Mouse (Mus musculus) liver, embryonic 15.5 days (tissue): Measurements from ENCODE around the gene Glmn. TPM values are rescaled to one million over a fixed set of nuclear protein-coding genes. Genes with fewer than 3 reads are reported as not detected.

Source experiments
- ATAC-seq: fragments of 200-750 bp; cut with Nextera tagmentation; 2 replicates; pipeline ENCODE4 v1.8.0; 2017; ENCODE audit warnings: moderate number of reproducible peaks, mild to moderate bottlenecking, moderate library complexity; ENCODE audit not compliant: insufficient read depth
- H3K27ac ChIP-seq: fragments of 300-500 bp; sonication (generic); replicated peaks from 2 replicates; pipeline ENCODE4 v1.5.1; 2015; ENCODE audit warnings: mild to moderate bottlenecking, inconsistent platforms
- H3K27me3 ChIP-seq: fragments of 300-500 bp; sonication (generic); 2 replicates; pipeline ENCODE4 v1.6.1; 2015; ENCODE audit warnings: mild to moderate bottlenecking, inconsistent platforms
- H3K36me3 ChIP-seq: fragments of 300-500 bp; sonication (generic); replicated peaks from 2 replicates; pipeline ENCODE4 v1.6.1; 2015; ENCODE audit warnings: moderate library complexity, mild to moderate bottlenecking, inconsistent platforms
- H3K4me1 ChIP-seq: fragments of 300-500 bp; sonication (generic); replicated peaks from 2 replicates; pipeline ENCODE4 v1.6.1; 2015; ENCODE audit warnings: inconsistent platforms
- H3K4me2 ChIP-seq: fragments of 300-500 bp; sonication (generic); 2 replicates; pipeline ENCODE4 v1.6.1; 2015; ENCODE audit warnings: moderate library complexity, mild to moderate bottlenecking, inconsistent platforms
- H3K4me3 ChIP-seq: fragments of 300-500 bp; sonication (generic); replicated peaks from 2 replicates; pipeline ENCODE4 v1.5.1; 2015; ENCODE audit warnings: mild to moderate bottlenecking, inconsistent platforms
- H3K9ac ChIP-seq: fragments of 300-500 bp; sonication (generic); 2 replicates; pipeline ENCODE4 v1.6.1; 2015; ENCODE audit warnings: moderate library complexity, mild to moderate bottlenecking, inconsistent platforms
- H3K9me3 ChIP-seq: fragments of 300-500 bp; sonication (generic); replicated peaks from 2 replicates; pipeline ENCODE4 v1.6.1; 2016; ENCODE audit warnings: inconsistent platforms
- WGBS: fragments of 180-500 bp; shearing (Covaris S2); methylation state at CpG from one replicate; pipeline ENCODE4 v1.1.7; 2015; ENCODE audit warnings: mixed read lengths; ENCODE audit not compliant: insufficient replicate concordance; 5-methylcytosine and 5-hydroxymethylcytosine counted together
- polyA plus RNA-seq: library from polyadenylated mRNA; unstranded; fragments of >200 nt; fragmentation: Nextera tagmentation; extraction: Ambion mirVana; gene quantifications from 2 replicates; pipeline ENCODE4 v1.2.1, GENCODE M21; 2015

Gene Glmn
- polyA plus RNA-seq, 1 experiment from 2014 or later, result 5.4 TPM

- WGBS, result 57% methylated on average over 3 of the region's 3 CpGs
- Histone ChIP-seq H3K4me1 (no peaks in the 10 kb centered on the region; the same call in 1 of the 2 replicates), H3K9ac (no peak overlapping the region), H3K4me2 (no peak overlapping the region), H3K9me3 (no peaks in the 10 kb centered on the region), H3K4me3 (no peak overlapping the region), H3K27ac (no peak overlapping the region), H3K36me3 (peaks cover 5% of the 10 kb centered on the region), H3K27me3 (no peaks in the 10 kb centered on the region)
- peak; percentile 74 for ATAC-seq
Measured at GRCm38 (mm10) chr5:107556969-107557368, 40.7 kb downstream of the Glmn start.

- Histone ChIP-seq H3K4me2 (no peak overlapping the region), H3K4me1 (no peaks in the 10 kb centered on the region; the same call in 1 of the 2 replicates), H3K36me3 (no peaks in the 10 kb centered on the region; the same call in 1 of the 2 replicates), H3K9ac (no peak overlapping the region), H3K9me3 (no peaks in the 10 kb centered on the region), H3K4me3 (no peak overlapping the region), H3K27ac (no peak overlapping the region), H3K27me3 (no peaks in the 10 kb centered on the region)
- WGBS, result 55% methylated on average over 5 of the region's 5 CpGs
- ATAC-seq, result no peak
Measured at GRCm38 (mm10) chr5:107554336-107554735, 43.4 kb downstream of the Glmn start.

- WGBS, result 63% methylated on average over 3 of the region's 3 CpGs
- H3K4me1 ChIP-seq, result peaks cover 23% of the 10 kb centered on the region
- peak; percentile 43 for ATAC-seq
- H3K4me2 ChIP-seq, result no peak overlapping the region
- H3K4me3 ChIP-seq, result no peak overlapping the region
- no peaks in the 10 kb centered on the region for H3K27me3 ChIP-seq
- no peaks in the 10 kb centered on the region for H3K36me3 ChIP-seq
- no peaks in the 10 kb centered on the region for H3K9me3 ChIP-seq
- H3K9ac ChIP-seq, result no peak overlapping the region
- H3K27ac ChIP-seq, result peak overlapping the region; percentile 76
Measured at GRCm38 (mm10) chr5:107548444-107548843, 49.2 kb downstream of the Glmn start.

GRCm38 (mm10) chr5:107547955-107548354 is 49.7 kb downstream of the Glmn start:
- H3K36me3 ChIP-seq, result no peaks in the 10 kb centered on the region
- no peaks in the 10 kb centered on the region for H3K9me3 ChIP-seq
- 27% methylated on average over 3 of the region's 3 CpGs for WGBS
- peak; percentile 100 for ATAC-seq
- peak overlapping the region; percentile 13; the same call in 1 of the 2 replicates for H3K4me2 ChIP-seq
- H3K27me3 ChIP-seq, result 0 out of 2 replicates have a peak, but pooled peaks cover 1% of the 10 kb centered on the region
- no peak overlapping the region for H3K4me3 ChIP-seq
- H3K9ac ChIP-seq, result peak overlapping the region; percentile 2; the same call in 1 of the 2 replicates
- peak overlapping the region; percentile 77 for H3K27ac ChIP-seq
- H3K4me1 ChIP-seq, result peaks cover 23% of the 10 kb centered on the region

- no peak overlapping the region; the same call in 1 of the 2 replicates for H3K27ac ChIP-seq
- H3K36me3 ChIP-seq, result no peaks in the 10 kb centered on the region
- no peak overlapping the region for H3K4me2 ChIP-seq
- no peak overlapping the region for H3K4me3 ChIP-seq
- peaks cover 10% of the 10 kb centered on the region for H3K27me3 ChIP-seq
- 55% methylated on average over 4 of the region's 4 CpGs for WGBS
- peaks cover 23% of the 10 kb centered on the region for H3K4me1 ChIP-seq
- H3K9ac ChIP-seq, result no peak overlapping the region
- H3K9me3 ChIP-seq, result no peaks in the 10 kb centered on the region
- no peak for ATAC-seq
Measured at GRCm38 (mm10) chr5:107545927-107546326, 51.8 kb downstream of the Glmn start.

GRCm38 (mm10) chr5:107541696-107542095 is 56.0 kb downstream of the Glmn start:
- Histone ChIP-seq H3K9me3 (no peaks in the 10 kb centered on the region), H3K4me2 (no peak overlapping the region), H3K9ac (no peak overlapping the region), H3K4me3 (no peak overlapping the region), H3K27me3 (peaks cover 19% of the 10 kb centered on the region), H3K36me3 (no peaks in the 10 kb centered on the region), H3K4me1 (peaks cover 2% of the 10 kb centered on the region), H3K27ac (no peak overlapping the region)
- 56% methylated on average over 7 of the region's 7 CpGs for WGBS
- no peak for ATAC-seq

GRCm38 (mm10) chr5:107534581-107534980 is 63.1 kb downstream of the Glmn start, which contains the start of gene 1700028K03Rik:
TSS of gene 1700028K03Rik (plus strand) at chr5:107534709.
- ATAC-seq, result no peak
- Histone ChIP-seq H3K9me3 (no peaks in the 10 kb centered on the region), H3K4me1 (peaks cover 12% of the 10 kb centered on the region), H3K36me3 (no peaks in the 10 kb centered on the region), H3K9ac (no peak within 1 kb of the TSS), H3K4me2 (peak within 1 kb of the TSS; percentile 23; the same call in 1 of the 2 replicates), H3K4me3 (no peak within 1 kb of the TSS), H3K27ac (no peak within 1 kb of the TSS), H3K27me3 (no peaks in the 10 kb centered on the region)
- 72% methylated on average over 15 of the region's 15 CpGs for WGBS

- H3K4me3 ChIP-seq, result no peak overlapping the region
- no peak overlapping the region for H3K4me2 ChIP-seq
- ATAC-seq, result no peak
- WGBS, result 20% methylated on average over 2 of the region's 2 CpGs
- H3K27ac ChIP-seq, result no peak overlapping the region
- no peaks in the 10 kb centered on the region for H3K36me3 ChIP-seq
- H3K9me3 ChIP-seq, result no peaks in the 10 kb centered on the region
- no peaks in the 10 kb centered on the region for H3K27me3 ChIP-seq
- peaks cover 12% of the 10 kb centered on the region for H3K4me1 ChIP-seq
- no peak overlapping the region for H3K9ac ChIP-seq
Measured at GRCm38 (mm10) chr5:107533590-107533989, 64.1 kb downstream of the Glmn start.

- Histone ChIP-seq H3K27me3 (no peaks in the 10 kb centered on the region), H3K9ac (no peak overlapping the region), H3K4me2 (no peak overlapping the region), H3K4me3 (no peak overlapping the region), H3K4me1 (peaks cover 4% of the 10 kb centered on the region), H3K36me3 (no peaks in the 10 kb centered on the region), H3K27ac (no peak overlapping the region), H3K9me3 (no peaks in the 10 kb centered on the region)
- no peak for ATAC-seq
- 69% methylated on average over 3 of the region's 3 CpGs for WGBS
Measured at GRCm38 (mm10) chr5:107528856-107529255, 68.8 kb downstream of the Glmn start.

GRCm38 (mm10) chr5:107524281-107524680 is 73.4 kb downstream of the Glmn start:
- no peak for ATAC-seq
- H3K27ac ChIP-seq, result no peak overlapping the region
- WGBS, result 42% methylated on average over 10 of the region's 10 CpGs
- no peaks in the 10 kb centered on the region for H3K4me1 ChIP-seq
- H3K27me3 ChIP-seq, result no peaks in the 10 kb centered on the region
- no peak overlapping the region for H3K4me2 ChIP-seq
- H3K4me3 ChIP-seq, result no peak overlapping the region
- H3K9ac ChIP-seq, result no peak overlapping the region
- no peaks in the 10 kb centered on the region for H3K9me3 ChIP-seq
- no peaks in the 10 kb centered on the region for H3K36me3 ChIP-seq

GRCm38 (mm10) chr5:107521897-107522296 is 75.8 kb downstream of the Glmn start:
- no peak overlapping the region for H3K9ac ChIP-seq
- H3K27ac ChIP-seq, result no peak overlapping the region
- no peak overlapping the region for H3K4me3 ChIP-seq
- H3K9me3 ChIP-seq, result no peaks in the 10 kb centered on the region
- WGBS, result 43% methylated on average over 7 of the region's 7 CpGs
- no peak for ATAC-seq
- no peaks in the 10 kb centered on the region for H3K36me3 ChIP-seq
- no peaks in the 10 kb centered on the region for H3K4me1 ChIP-seq
- no peak overlapping the region for H3K4me2 ChIP-seq
- H3K27me3 ChIP-seq, result no peaks in the 10 kb centered on the region

- 65% methylated on average over 6 of the region's 6 CpGs for WGBS
- H3K27ac ChIP-seq, result no peak overlapping the region
- H3K9ac ChIP-seq, result no peak overlapping the region
- no peaks in the 10 kb centered on the region for H3K27me3 ChIP-seq
- no peak for ATAC-seq
- no peaks in the 10 kb centered on the region for H3K36me3 ChIP-seq
- no peaks in the 10 kb centered on the region for H3K4me1 ChIP-seq
- no peak overlapping the region for H3K4me3 ChIP-seq
- no peaks in the 10 kb centered on the region for H3K9me3 ChIP-seq
- no peak overlapping the region for H3K4me2 ChIP-seq
Measured at GRCm38 (mm10) chr5:107521386-107521785, 76.3 kb downstream of the Glmn start.
